Comparison of ENCODE assay signal across 14 mouse cellular contexts in the genomic region with DNA sequence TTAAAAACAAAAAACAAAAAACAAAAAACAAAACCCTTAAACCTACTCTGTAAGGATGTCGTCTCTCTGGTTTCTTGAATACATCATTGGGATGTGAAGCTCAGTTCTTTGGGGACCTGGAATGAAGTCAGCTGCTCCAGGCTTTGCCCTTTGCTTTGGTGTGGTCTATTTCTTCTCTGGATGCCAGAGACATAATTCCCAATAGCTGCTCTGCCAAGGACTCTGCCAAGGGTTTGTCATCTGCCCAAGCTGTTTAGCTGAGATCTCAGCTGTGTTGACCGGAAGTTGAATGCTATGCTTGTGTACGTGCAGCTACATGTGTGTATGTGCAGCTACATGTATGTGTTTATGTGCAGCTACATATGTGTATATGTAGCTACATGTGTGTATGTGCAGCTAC.
A peak's percentile ranks its signal among the peaks of the same experiment; 100 is the strongest.
DNase-seq lines count a peak whose midpoint lies in the region.
"Had no signal": no experiment of that assay in that cellular context is flagged by ENCODE, and none has a peak within 500 bp of the region (broad histone marks: within the 10 kb centered on the region; RNA-seq: fewer than 3 reads in every experiment).

No protein-coding gene starts in this region.

- peak; percentile 44 for DNase-seq in adrenal gland, adult 2 months
- no peak for DNase-seq in adrenal gland, adult 18-20 months (ENCODE audit: low spot score in 2 of 2)
- peak; percentile 64 to 70 for DNase-seq in cerebellum, postnatal 10 days
- DNase-seq in cerebellum, adult 9-10 months = no peak
- peak; percentile 32 for DNase-seq in left cerebral cortex, postnatal 4 days
- DNase-seq in left cerebral cortex, postnatal 25 days (ENCODE audit: low spot score in 2 of 2) = no peak
- DNase-seq in ovary, adult 18-20 months (ENCODE audit: low spot score) = no peak
- DNase-seq: B cell, adult 2 months; cerebellum, adult 11-12 months; cerebellum, adult 9-11 months; gastrocnemius, adult 2 months; gastrocnemius, postnatal 25 days; heart, postnatal 4 days; kidney, adult 8-10 months had no signal

- intact Hi-C loops in left cerebral cortex, postnatal 4 days (cut with DNase I) = no loop called here
- intact Hi-C loops in left cerebral cortex, postnatal 25 days (cut with DNase I) = no loop called here

Comparison
In these comparisons a context has a peak if more than half of its experiments do, and no peak if none do; other contexts are left out.
1. DNase-seq: peak in adrenal gland, adult 2 months (single experiment), cerebellum, postnatal 10 days (2 of 2) and left cerebral cortex, postnatal 4 days (single experiment); none in adrenal gland, adult 18-20 months (0 of 2), cerebellum, adult 9-10 months (single experiment), left cerebral cortex, postnatal 25 days (0 of 2) and ovary, adult 18-20 months (single experiment).